Mouse (Mus musculus) spleen, adult 2 months (tissue): ENCODE data around the gene 1110051M20Rik. TPM values are rescaled to one million over a fixed set of nuclear protein-coding genes. Genes with fewer than 3 reads are reported as not detected.
A peak's percentile ranks its signal among the peaks of the same experiment; 100 is the strongest.
"Not testable (repeated sequence)": the region's sequence is repeated elsewhere in the genome, so short reads cannot be mapped to it uniquely, and the experiment has no call there.

Experiments used
- DNase-seq, 2 experiments: peaks; one replicate each; pipeline versions ENCODE4 v3.0.0 to v3.0.0-alpha.2; 2012 to 2021; ENCODE audit warnings: low spot score in 2 of 2, low read depth in 1 of 2
- H3K27ac ChIP-seq: fragments of 200-500 bp; 2 replicates; pipeline ENCODE4 v1.5.1; 2012; ENCODE audit warnings: low read length, inconsistent platforms; ENCODE audit not compliant: insufficient read depth
- H3K27me3 ChIP-seq: fragments of 200-500 bp; 2 replicates; pipeline ENCODE4 v1.6.1; 2012; ENCODE audit warnings: mild to moderate bottlenecking, moderate library complexity, low read length, inconsistent platforms; ENCODE audit not compliant: control insufficient read depth, insufficient read depth
- H3K36me3 ChIP-seq: fragments of 200-500 bp; 2 replicates; pipeline ENCODE4 v1.6.1; 2012; ENCODE audit warnings: mild to moderate bottlenecking, low read length, inconsistent platforms; ENCODE audit not compliant: control insufficient read depth, insufficient read depth
- H3K4me1 ChIP-seq: fragments of 200-500 bp; 2 replicates; pipeline ENCODE4 v1.6.1; 2011; ENCODE audit warnings: inconsistent platforms; ENCODE audit not compliant: control insufficient read depth, insufficient read depth, insufficient read length
- H3K4me3 ChIP-seq: fragments of 200-500 bp; 2 replicates; pipeline ENCODE4 v1.5.1; 2011; ENCODE audit warnings: mild to moderate bottlenecking, inconsistent platforms; ENCODE audit not compliant: insufficient read depth, insufficient read length; ENCODE audit errors: extremely low read depth
- CTCF ChIP-seq: fragments of 200-500 bp; IDR thresholded peaks from 2 replicates; pipeline ENCODE4 v1.5.1; 2011; ENCODE audit warnings: mild to moderate bottlenecking, inconsistent platforms; ENCODE audit not compliant: insufficient read depth, insufficient read length, insufficient replicate concordance; ENCODE audit errors: extremely low read depth
- POLR2A ChIP-seq: fragments of 200-500 bp; IDR thresholded peaks from 2 replicates; pipeline ENCODE4 v1.6.1; 2011; ENCODE audit warnings: low read depth, low read length, inconsistent platforms
- WGBS: fragments of 180-500 bp; shearing (Covaris S2); methylation state at CpG from one replicate; pipeline ENCODE4 v1.1.7; 2018; 5-methylcytosine and 5-hydroxymethylcytosine counted together
- polyA plus RNA-seq: library from polyadenylated mRNA; depleted of rRNA; stranded (reverse); fragments of >200 nt; gene quantifications from 2 replicates; pipeline ENCODE4 v1.2.3, GENCODE M21; 2012; rRNA removed

The 1110051M20Rik gene
- polyA plus RNA-seq, 1 experiment = 5.6 TPM

DNA sequence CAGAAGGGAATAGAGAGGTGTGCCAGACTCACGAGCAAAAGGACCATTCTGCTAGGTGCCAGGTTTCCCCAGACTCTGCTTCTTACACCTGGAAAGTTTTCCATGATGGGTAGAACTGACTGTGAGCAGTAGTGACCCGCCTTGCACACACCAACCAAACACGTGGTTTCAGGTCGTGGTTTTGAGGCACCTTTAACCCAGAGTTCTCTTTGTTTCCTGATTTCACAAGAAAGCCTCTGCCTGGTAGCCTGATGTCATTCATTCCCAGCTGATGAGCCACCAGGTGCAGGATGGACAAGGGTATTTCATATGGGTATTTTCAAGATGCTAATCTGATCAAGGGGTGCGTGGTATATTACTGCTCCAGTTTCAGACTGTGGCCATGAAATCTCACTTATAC lies 202.0 kb downstream of the 1110051M20Rik start:
- no peak overlapping the region for H3K27ac ChIP-seq
- whole genome bisulfite sequencing = 36% methylated on average over 5 of the region's 5 CpGs
- peaks cover 2% of the 10 kb centered on the region; the same call in 1 of the 2 replicates for H3K4me1 ChIP-seq
- no peak for DNase-seq
- no peak for TF ChIP-seq POLR2A
- H3K4me3 ChIP-seq = no peak overlapping the region
- no peaks in the 10 kb centered on the region for H3K36me3 ChIP-seq
- no peaks in the 10 kb centered on the region for H3K27me3 ChIP-seq

DNA sequence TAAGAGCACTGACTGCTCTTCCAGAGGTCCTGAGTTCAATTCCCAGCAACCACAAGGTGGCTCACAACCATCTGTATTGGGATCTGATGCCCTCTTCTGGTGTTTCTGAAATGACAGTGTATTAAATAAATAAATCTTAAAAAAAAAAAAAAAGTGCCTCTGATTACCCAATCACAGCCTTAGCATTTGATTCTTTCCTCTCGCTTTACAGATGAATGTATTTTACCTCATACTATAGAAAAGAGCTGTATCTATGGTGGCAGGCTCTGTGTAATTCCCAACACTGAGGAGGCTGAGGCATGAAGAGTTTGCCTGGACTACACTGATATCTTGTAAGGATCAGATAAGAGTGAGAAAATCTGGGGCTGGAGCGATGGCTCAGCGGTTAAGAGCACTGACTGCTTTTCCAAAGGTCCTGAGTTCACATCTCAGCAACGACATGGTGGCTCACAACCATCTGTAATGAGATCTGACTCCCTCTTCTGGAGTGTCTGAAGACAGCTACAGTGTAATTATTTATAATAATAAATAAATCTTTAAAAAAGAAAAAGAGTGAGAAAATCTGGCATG lies 206.9 kb downstream of the 1110051M20Rik start:
- not testable (repeated sequence) for H3K27me3 ChIP-seq, H3K4me1 ChIP-seq, H3K36me3 ChIP-seq, DNase-seq
- 39% methylated on average over 4 of the region's 4 CpGs for WGBS
- Histone ChIP-seq H3K4me3 (peak overlapping the region; percentile 82; the same call in 1 of the 2 replicates), H3K27ac (peak overlapping the region; percentile 96; the same call in 1 of the 2 replicates)

DNA sequence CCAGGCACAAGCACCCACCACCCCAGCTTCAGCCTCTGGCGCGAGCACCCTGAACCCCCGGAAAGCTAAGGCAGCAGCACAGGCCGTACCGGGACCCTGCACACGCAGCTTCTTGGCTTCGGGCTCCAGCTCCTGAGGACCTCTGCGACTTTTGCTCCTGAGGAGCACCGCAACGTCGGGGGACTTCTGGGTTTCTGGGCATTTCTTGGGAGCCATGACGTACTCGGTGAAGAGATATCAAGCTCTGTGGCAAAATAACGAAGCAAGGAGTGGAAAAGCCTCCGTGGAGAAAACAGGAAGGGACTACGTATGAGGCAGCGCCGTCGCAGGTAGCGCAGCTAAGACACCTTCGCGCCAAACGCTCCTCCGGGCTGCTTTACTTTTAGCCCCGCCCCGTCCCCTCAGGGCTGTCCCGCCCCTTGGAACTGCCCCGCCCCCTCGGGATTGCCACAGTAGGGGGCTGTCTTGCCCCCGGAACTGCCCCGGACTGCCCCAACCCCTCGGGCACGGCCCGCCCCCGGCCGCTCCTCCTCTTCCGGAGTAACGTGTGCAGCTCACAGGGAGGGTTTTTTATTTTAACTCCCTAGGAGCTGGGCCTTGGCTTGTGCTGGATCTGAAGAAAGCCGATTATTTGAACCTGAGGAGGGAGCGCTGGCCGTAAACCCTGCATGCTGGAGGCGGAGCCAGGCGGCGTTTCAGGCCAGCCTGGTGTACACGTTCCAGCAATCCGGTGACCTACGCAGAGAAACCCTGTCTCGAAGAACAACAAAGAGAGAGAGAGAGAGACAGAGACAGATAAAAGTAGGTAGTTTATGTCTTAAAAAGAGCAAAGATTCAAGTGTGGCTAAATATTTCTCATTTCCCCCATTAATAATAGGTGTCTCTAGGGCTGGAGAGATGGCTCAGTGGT lies 207.6 kb downstream of the 1110051M20Rik start, which contains the start of gene Ddb2:
Gene Ddb2 (minus strand): TSS at position 382 of the 910 bp plus-strand sequence.
- peak within 1 kb of the TSS; percentile 96 for H3K27ac ChIP-seq
- WGBS = 1% methylated on average over 47 of the region's 48 CpGs
- TF ChIP-seq CTCF (no peak), POLR2A (no peak)
- peaks cover 3% of the 10 kb centered on the region; the same call in 1 of the 2 replicates for H3K4me1 ChIP-seq
- peak within 1 kb of the TSS; percentile 82 for H3K4me3 ChIP-seq
- peaks cover 5% of the 10 kb centered on the region; the same call in 1 of the 2 replicates for H3K36me3 ChIP-seq
- peak; percentile 92 to 94 for DNase-seq
- H3K27me3 ChIP-seq = no peaks in the 10 kb centered on the region

DNA sequence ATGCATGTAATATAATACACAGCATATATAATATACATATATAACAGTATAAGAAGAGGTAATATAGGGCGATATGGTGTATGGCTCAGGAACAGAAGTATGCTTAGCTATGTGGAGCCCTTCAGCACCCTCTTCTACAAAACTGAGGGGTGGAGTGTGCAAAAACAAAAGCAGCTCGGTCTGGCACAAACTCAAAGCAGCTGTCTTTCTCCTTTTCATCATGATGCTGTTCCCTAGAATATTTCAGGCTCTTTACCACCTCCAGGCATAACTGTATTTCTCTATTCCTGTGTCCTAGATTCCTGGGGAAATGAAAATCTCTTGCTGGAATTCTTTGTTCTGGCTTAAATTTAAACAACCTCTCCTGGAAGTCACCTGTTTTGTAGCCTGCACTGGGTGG lies 214.8 kb downstream of the 1110051M20Rik start:
- no peak overlapping the region for H3K27ac ChIP-seq
- whole genome bisulfite sequencing = 84% methylated on average over 2 of the region's 2 CpGs
- H3K4me3 ChIP-seq = no peak overlapping the region
- H3K27me3 ChIP-seq = no peaks in the 10 kb centered on the region
- H3K4me1 ChIP-seq = no peaks in the 10 kb centered on the region
- TF ChIP-seq CTCF = no peak
- TF ChIP-seq POLR2A = no peak
- no peak for DNase-seq
- H3K36me3 ChIP-seq = peaks cover 5% of the 10 kb centered on the region; the same call in 1 of the 2 replicates

Other genes starting within 250 kb of the 1110051M20Rik start
- 74.4 and 90.0 TPM in 2 replicates for gene Nr1h3, start 241.9 kb downstream of the 1110051M20Rik start, polyA plus RNA-seq
- gene Acp2, start 241.8 kb downstream of the 1110051M20Rik start, polyA plus RNA-seq = 21.4 and 24.6 TPM in 2 replicates
- 16.2 and 18.3 TPM in 2 replicates for gene Ddb2, start 207.7 kb downstream of the 1110051M20Rik start, polyA plus RNA-seq
- gene Pacsin3, start 188.8 kb downstream of the 1110051M20Rik start, polyA plus RNA-seq = 2.2 and 3.8 TPM in 2 replicates
- 32.0 and 32.7 TPM in 2 replicates for gene Arfgap2, start 179.7 kb downstream of the 1110051M20Rik start, polyA plus RNA-seq
- 1.9 and 2.2 TPM in 2 replicates for gene Lrp4, start 12.8 kb upstream of the 1110051M20Rik start, polyA plus RNA-seq
- 3.7 and 4.6 TPM in 2 replicates for gene Ckap5, start 82.1 kb upstream of the 1110051M20Rik start, polyA plus RNA-seq
- gene F2, start 191.7 kb upstream of the 1110051M20Rik start, polyA plus RNA-seq = 0.30 and 0.36 TPM in 2 replicates
- gene Zfp408, start 205.1 kb upstream of the 1110051M20Rik start, polyA plus RNA-seq = 13.3 and 17.4 TPM in 2 replicates
- gene Arhgap1, start 205.2 kb upstream of the 1110051M20Rik start, polyA plus RNA-seq = 66.7 and 76.9 TPM in 2 replicates